Mouse (Mus musculus) erythroblast, embryonic 14.5 days (primary cell): ENCODE measurements around the gene C2cd3.
A peak's percentile ranks its signal among the peaks of the same experiment; 100 is the strongest.

Experiments used
- GATA1 ChIP-seq: IDR thresholded peaks from 2 replicates; pipeline ENCODE4 v1.6.1; 2012; ENCODE audit warnings: low read length, inconsistent platforms, mixed read lengths
- TAL1 ChIP-seq: IDR thresholded peaks from 3 replicates; pipeline ENCODE4 v1.6.1; 2012; ENCODE audit warnings: low read length, inconsistent platforms, mixed read lengths

DNA sequence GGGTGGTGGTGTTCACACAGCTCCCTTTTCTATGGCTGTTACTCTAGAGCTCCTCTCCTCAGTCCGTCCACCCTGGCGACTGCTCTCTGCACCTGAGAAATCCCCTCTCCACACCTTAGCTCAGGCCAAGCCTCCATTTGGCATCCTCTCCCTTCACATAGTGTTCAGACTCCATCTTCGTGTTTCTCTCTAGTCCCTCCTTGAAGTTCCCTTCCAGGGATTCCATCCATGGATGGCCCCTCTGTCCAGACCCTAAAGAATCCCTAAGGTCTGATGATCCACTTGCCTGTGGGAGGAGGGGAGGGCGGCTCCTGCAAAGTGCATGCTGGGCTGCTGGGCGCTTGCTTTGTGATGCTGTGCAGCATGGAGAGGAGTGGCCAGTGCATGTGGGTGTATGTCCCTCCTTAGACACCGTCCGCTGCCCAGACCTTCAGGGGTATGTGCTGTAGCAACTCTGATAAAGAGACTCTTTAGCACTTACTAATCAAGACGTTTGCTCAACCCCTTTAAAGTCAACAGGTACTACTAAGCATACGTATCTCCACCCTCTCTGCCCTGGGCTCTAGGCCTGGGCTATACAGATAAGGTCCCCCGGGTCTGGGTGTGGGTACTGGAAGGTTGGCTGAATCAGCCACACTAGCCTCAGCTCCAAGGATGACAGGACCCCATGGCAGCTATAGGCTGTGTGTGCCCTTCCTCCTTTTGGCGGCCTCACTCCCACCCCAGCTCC is 94.9 kb downstream of the C2cd3 start:
- TF ChIP-seq GATA1 (peak; percentile 97), TAL1 (peak; percentile 99)
